Mouse (Mus musculus): ENCODE measurements around the gene Nwd2.

The Nwd2 gene

GRCm38 (mm10) chr5:63825881-63826280 is 177.0 kb downstream of the Nwd2 start:
- in situ Hi-C loops (cut with MboI, MseI), result no loop called here

GRCm38 (mm10) chr5:63827006-63827405 is 178.1 kb downstream of the Nwd2 start:
- in situ Hi-C loops (cut with MboI, MseI), result no loop called here

GRCm38 (mm10) chr5:63827415-63828053 is 178.6 kb downstream of the Nwd2 start:
- in situ Hi-C loops (cut with MboI, MseI), result no loop called here

- in situ Hi-C loops (cut with MboI, MseI), result no loop called here
These were observed 179.7 kb downstream of the Nwd2 start for GRCm38 (mm10) chr5:63828380-63829185.

GRCm38 (mm10) chr5:63831054-63831453 is 182.2 kb downstream of the Nwd2 start:
- in situ Hi-C loops (cut with MboI, MseI), result no loop called here

GRCm38 (mm10) chr5:63833955-63834354 is 185.1 kb downstream of the Nwd2 start:
- in situ Hi-C loops (cut with MboI, MseI), result no loop called here

GRCm38 (mm10) chr5:63834435-63834834 is 185.5 kb downstream of the Nwd2 start:
- in situ Hi-C loops (cut with MboI, MseI), result no loop called here

- in situ Hi-C loops (cut with MboI, MseI), result no loop called here
These were observed 188.2 kb downstream of the Nwd2 start for GRCm38 (mm10) chr5:63837115-63837514.

GRCm38 (mm10) chr5:63837851-63838250 is 188.9 kb downstream of the Nwd2 start:
- in situ Hi-C loops (cut with MboI, MseI), result no loop called here

- in situ Hi-C loops (cut with MboI, MseI), result no loop called here
These were observed 191.0 kb downstream of the Nwd2 start for GRCm38 (mm10) chr5:63839801-63840416.

GRCm38 (mm10) chr5:63847080-63847479 is 198.2 kb downstream of the Nwd2 start:
- in situ Hi-C loops (cut with MboI, MseI), result no loop called here

GRCm38 (mm10) chr5:63847541-63848226 is 198.8 kb downstream of the Nwd2 start:
- in situ Hi-C loops (cut with MboI, MseI), result no loop called here

- in situ Hi-C loops (cut with MboI, MseI), result no loop called here
These were observed 210.0 kb downstream of the Nwd2 start for GRCm38 (mm10) chr5:63858901-63859300.
